Mouse (Mus musculus) c-Kit-negative CD71-positive TER-119-positive erythroid progenitor cells, embryonic 14.5 days (primary cell): ENCODE results near the gene Hspa2.
"Not testable (repeated sequence)": the region's sequence is repeated elsewhere in the genome, so short reads cannot be mapped to it uniquely, and the experiment has no call there.

Experiments used
- DNase-seq: peaks from one replicate; pipeline ENCODE4 v3.0.0-alpha.2; 2013; ENCODE audit warnings: low read depth, low spot score

Gene Hspa2

GRCm38 (mm10) chr12:76434111-76434510 is 30.1 kb downstream of the Hspa2 start:
- DNase-seq, result no peak

GRCm38 (mm10) chr12:76435084-76435483 is 31.1 kb downstream of the Hspa2 start:
- DNase-seq, result no peak

DNA sequence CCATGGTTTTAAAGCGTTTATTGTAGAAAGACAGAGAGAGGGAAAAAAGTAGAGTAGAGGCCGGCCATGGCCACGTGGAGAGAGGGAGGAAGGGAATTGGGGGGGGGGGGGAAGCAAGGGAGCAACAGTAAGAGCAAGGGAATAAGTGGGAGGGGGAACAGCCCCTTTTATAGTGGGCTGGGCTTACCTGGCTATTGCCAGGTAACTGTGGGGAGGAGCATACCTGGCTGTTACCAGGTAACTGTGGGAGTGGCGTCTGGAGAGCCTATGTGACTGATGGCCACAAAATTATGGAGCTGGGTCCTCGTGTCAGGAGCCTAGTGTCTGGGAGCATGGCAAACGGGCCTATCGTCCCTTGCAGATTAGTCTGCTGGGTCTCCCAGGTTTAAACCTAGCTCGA is 31.6 kb downstream of the Hspa2 start:
- no peak for DNase-seq

DNA sequence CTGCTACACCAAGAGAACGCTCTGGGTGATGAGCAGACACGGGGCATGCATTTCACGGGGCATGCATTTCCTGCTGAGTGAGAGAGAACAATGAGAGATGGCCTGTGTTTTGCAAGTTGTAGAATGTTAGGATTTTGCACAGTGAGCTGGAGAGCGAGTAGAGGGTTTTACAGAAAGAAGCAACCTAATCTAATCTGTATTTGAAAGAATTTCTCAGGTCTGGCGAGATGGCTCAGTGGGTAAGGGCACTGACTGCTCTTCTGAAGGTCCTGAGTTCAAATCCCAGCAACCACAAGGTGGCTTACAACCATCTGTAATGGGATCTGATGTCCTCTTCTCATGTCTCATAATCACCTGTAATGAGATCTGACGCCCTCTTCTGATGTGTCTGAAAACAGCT is 39.5 kb downstream of the Hspa2 start:
- DNase-seq, result not testable (repeated sequence)

GRCm38 (mm10) chr12:76444359-76444772 is 40.4 kb downstream of the Hspa2 start:
- no peak for DNase-seq

DNA sequence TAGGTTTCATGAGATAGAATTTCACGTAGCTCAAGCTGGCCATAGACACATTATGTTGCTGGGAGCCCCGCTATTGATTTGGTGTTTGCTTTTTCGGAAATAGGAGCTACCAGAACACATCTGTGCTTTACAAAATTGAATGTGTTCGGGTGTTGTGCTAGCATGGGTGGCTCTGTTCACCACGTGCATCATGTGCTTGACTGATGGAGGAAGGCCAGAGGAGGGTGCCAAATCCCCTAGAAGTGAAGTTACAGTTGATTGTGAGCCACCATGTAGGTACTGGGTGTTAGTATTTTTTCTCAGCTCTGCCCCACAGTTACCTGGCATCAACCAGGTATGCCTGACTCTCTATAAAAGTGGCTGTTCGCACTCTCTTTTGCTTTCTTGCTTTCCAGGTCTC is 40.9 kb downstream of the Hspa2 start:
- no peak for DNase-seq

- no peak for DNase-seq
Observed at GRCm38 (mm10) chr12:76446201-76446600, 42.2 kb downstream of the Hspa2 start.

GRCm38 (mm10) chr12:76448127-76448526 is 44.2 kb downstream of the Hspa2 start:
- DNase-seq, result no peak

DNA sequence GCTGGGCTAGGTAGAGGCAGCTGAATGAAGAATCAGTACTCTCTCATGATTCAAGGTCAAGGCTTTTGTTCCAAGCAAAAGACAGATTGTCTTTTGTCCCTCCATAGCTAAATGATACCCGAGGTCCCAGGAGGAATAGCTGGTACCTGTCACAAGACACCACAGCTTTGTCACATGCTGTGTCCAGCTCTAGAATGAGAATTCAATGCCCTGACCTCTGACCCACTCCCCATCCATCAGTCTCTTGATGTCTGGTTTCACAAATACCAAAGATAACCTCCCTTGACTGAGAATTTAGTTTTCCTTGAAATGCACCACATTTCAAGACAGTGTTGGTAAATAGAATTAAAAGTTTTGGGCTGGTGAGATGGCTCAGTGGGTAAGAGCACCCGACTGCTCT is 48.2 kb downstream of the Hspa2 start:
- DNase-seq, result no peak
